Mouse (Mus musculus) neural tube, embryonic 12.5 days (tissue): ENCODE measurements at regions not wholly inside any gene's neighbourhood (a gene's known extent, or its start where the extent isn't known, plus 50 kb on each side); places are given as distances from the start of the nearest gene placed in this dataset.
"Not testable (repeated sequence)": the region's sequence is repeated elsewhere in the genome, so short reads cannot be mapped to it uniquely, and the experiment has no call there.

Experiments
- ATAC-seq: fragments of 200-750 bp; cut with Nextera tagmentation; 2 replicates; pipeline ENCODE4 v1.8.0; 2017; ENCODE audit warnings: low read depth, mild to moderate bottlenecking, moderate TSS enrichment, moderate library complexity; ENCODE audit not compliant: low FRiP score
- H3K27ac ChIP-seq: fragments of 300-500 bp; sonication (generic); 2 replicates; pipeline ENCODE4 v1.5.1; 2016
- H3K27me3 ChIP-seq: fragments of 300-500 bp; sonication (generic); replicated peaks from 2 replicates; pipeline ENCODE4 v1.6.1; 2016; ENCODE audit warnings: mild to moderate bottlenecking
- H3K36me3 ChIP-seq: fragments of 300-500 bp; sonication (generic); 2 replicates; pipeline ENCODE4 v1.6.1; 2016; ENCODE audit warnings: mild to moderate bottlenecking
- H3K4me1 ChIP-seq: fragments of 300-500 bp; sonication (generic); 2 replicates; pipeline ENCODE4 v1.6.1; 2016
- H3K4me2 ChIP-seq: fragments of 300-500 bp; sonication (generic); replicated peaks from 2 replicates; pipeline ENCODE4 v1.6.1; 2016; ENCODE audit warnings: mild to moderate bottlenecking
- H3K4me3 ChIP-seq: fragments of 300-500 bp; sonication (generic); 2 replicates; pipeline ENCODE4 v1.5.1; 2016
- H3K9ac ChIP-seq: fragments of 300-500 bp; sonication (generic); 2 replicates; pipeline ENCODE4 v1.6.1; 2016; ENCODE audit warnings: mild to moderate bottlenecking
- H3K9me3 ChIP-seq: fragments of 300-500 bp; sonication (generic); 2 replicates; pipeline ENCODE4 v1.6.1; 2016; ENCODE audit warnings: mild to moderate bottlenecking
- WGBS: fragments of 180-500 bp; shearing (Covaris S2); methylation state at CpG from one replicate; pipeline ENCODE4 v1.1.7; 2016; 5-methylcytosine and 5-hydroxymethylcytosine counted together

DNA sequence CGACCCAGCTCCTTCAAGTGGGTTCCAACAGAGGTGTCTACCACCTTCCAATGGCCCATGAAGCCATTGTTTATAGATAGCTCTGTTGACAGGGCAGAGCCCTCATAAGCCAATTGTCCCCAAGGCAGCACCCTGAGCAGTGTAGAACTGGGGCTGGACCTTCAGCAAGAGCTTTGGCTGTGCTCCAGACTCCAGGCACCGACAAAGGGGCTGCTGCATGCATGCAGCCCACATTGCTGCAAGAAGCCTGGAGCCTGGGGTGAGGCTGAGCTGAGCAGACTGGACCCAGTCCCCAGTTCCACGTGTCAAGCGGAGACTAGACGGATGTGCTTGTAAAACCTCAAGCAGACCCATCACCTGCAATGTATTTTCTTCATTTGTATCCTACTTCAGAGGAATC is 91.9 kb upstream of the Lemd2 start:
- Histone ChIP-seq H3K4me2 (no peak overlapping the region), H3K4me3 (no peak overlapping the region), H3K9me3 (peaks cover 15% of the 10 kb centered on the region), H3K27ac (no peak overlapping the region), H3K9ac (no peak overlapping the region), H3K27me3 (no peaks in the 10 kb centered on the region), H3K4me1 (peaks cover 8% of the 10 kb centered on the region), H3K36me3 (no peaks in the 10 kb centered on the region)
- WGBS, result 89% methylated on average over 5 of the region's 5 CpGs
- ATAC-seq, result no peak

DNA sequence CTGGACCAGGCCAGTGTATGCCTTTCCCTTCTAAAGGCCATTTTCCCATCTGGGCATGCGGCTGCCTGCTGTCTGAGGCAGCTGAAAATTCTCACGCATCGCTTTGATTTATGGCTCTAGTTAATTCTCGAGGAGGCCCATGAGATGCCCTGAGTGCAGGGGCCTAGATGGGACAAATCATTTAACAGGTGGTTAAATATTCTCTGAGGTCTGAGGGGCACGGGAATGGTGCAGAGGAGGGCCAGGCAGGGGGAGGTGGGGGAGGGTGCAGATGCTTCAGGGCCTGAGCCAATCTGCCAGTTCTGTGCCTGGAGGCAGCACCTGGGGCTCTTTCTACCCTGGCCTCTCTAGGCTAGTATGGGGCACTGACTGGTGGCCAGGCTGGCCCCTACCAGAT is 89.9 kb upstream of the Lemd2 start:
- H3K9me3 ChIP-seq, result peaks cover 25% of the 10 kb centered on the region
- no peak overlapping the region for H3K4me3 ChIP-seq
- H3K36me3 ChIP-seq, result no peaks in the 10 kb centered on the region
- H3K4me1 ChIP-seq, result peaks cover 8% of the 10 kb centered on the region
- no peak for ATAC-seq
- no peak overlapping the region for H3K27ac ChIP-seq
- WGBS, result 24% methylated on average over 5 of the region's 5 CpGs
- no peaks in the 10 kb centered on the region for H3K27me3 ChIP-seq
- no peak overlapping the region for H3K9ac ChIP-seq
- H3K4me2 ChIP-seq, result no peak overlapping the region

DNA sequence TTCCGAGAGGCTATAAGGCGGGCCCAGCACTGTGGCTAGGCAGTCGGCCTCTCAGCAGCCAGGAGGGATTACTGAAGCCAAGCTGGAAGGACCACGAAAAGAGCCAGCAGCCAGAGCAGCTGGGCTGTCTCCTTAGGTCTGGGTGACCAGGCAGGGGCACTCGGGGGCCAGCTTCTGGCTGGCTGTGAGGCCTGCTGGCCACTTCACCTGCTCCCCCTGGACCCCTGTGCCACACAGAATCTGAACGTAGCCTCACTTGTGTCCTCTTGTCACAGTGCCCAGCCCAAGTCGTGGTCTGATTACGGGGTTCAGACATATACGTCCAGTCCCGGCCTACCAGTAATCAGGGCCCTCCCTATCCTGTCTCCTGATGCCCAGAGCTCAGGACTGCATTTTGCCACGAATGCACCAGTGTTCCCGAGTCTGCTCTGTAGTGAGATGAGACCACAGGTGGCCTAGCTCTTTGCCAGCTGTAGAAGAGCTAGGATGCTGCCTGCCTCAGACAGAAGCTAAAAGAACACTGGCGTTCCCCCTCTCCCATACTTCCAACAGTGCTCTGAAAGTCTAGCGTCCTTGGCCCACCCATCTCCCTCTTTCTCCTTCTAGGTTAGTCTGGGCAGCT is 89.4 kb upstream of the Lemd2 start:
- ATAC-seq, result no peak
- H3K36me3 ChIP-seq, result no peaks in the 10 kb centered on the region
- WGBS, result 77% methylated on average over 14 of the region's 14 CpGs
- H3K4me1 ChIP-seq, result peaks cover 8% of the 10 kb centered on the region
- H3K9me3 ChIP-seq, result peaks cover 25% of the 10 kb centered on the region
- no peak overlapping the region for H3K4me2 ChIP-seq
- no peak overlapping the region for H3K4me3 ChIP-seq
- H3K27me3 ChIP-seq, result no peaks in the 10 kb centered on the region
- no peak overlapping the region for H3K27ac ChIP-seq
- no peak overlapping the region for H3K9ac ChIP-seq

DNA sequence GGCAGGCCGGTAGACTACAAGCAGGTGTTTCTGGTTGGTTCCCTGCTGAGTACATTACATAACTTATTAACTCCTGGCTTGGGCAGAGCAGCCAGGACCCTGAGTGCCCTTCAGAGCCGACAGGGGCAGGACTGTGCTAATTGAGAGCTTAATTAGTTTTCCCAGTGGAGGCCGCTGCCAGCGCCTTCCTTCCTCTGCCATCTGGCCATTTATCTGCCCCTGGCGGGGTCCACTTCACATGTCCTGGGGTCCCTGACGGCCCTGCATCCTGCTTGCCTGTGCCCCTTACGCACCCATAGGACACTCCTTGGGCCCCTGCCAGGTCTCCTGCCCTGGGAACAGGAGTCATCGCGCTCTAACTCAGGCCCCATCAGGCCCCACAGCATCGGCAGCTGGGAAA is 87.4 kb upstream of the Lemd2 start:
- no peak overlapping the region for H3K9ac ChIP-seq
- 82% methylated on average over 10 of the region's 10 CpGs for WGBS
- H3K4me2 ChIP-seq, result no peak overlapping the region
- no peak for ATAC-seq
- H3K4me3 ChIP-seq, result no peak overlapping the region
- no peaks in the 10 kb centered on the region for H3K36me3 ChIP-seq
- no peak overlapping the region for H3K27ac ChIP-seq
- H3K27me3 ChIP-seq, result no peaks in the 10 kb centered on the region
- peaks cover 21% of the 10 kb centered on the region for H3K9me3 ChIP-seq
- H3K4me1 ChIP-seq, result peaks cover 8% of the 10 kb centered on the region

DNA sequence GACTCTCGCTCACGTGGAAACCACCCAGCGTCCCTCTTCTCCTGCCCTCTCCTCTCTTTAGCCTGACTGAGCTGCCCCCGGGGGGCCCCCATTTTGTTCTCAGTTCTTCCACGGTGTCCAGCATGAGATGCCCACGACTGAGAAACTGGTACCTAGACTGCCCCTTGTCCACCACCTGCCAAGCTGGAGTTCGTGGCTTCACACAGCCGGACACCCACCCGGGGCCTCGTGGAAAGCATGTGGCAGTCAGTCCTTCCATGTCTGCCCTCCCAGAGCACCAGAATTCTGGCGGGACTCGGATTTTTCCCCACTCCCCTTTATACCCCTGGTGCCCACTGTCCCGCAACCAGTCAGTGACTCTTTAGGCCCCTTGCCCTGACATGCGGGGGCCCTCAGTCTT is 86.9 kb upstream of the Lemd2 start:
- peaks cover 8% of the 10 kb centered on the region for H3K4me1 ChIP-seq
- H3K27me3 ChIP-seq, result no peaks in the 10 kb centered on the region
- H3K36me3 ChIP-seq, result no peaks in the 10 kb centered on the region
- WGBS, result 92% methylated on average over 14 of the region's 14 CpGs
- no peak overlapping the region for H3K4me2 ChIP-seq
- no peak overlapping the region for H3K9ac ChIP-seq
- H3K27ac ChIP-seq, result no peak overlapping the region
- ATAC-seq, result no peak
- H3K9me3 ChIP-seq, result peaks cover 16% of the 10 kb centered on the region
- no peak overlapping the region for H3K4me3 ChIP-seq

DNA sequence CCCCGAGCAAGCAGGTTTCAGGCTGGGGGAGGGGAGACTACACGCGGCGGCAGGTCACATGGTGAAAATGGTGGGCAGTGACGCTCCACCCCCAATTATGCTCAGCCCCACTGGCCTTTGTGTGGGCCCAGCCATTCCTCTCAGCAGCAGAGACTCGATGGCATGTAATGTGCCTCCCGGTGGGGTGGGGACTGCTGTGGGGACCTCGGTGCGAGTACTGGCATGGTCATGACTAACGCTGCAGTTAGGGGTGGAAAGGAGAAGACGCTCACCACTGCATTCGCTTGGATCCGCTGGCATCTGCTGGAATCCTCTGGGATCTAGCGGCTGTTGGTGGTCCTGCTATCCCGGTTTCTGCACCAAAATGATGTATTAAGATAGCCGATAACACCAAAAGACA is 86.0 kb upstream of the Lemd2 start:
- Histone ChIP-seq H3K9ac (no peak overlapping the region), H3K4me3 (no peak overlapping the region), H3K9me3 (peaks cover 14% of the 10 kb centered on the region), H3K4me1 (peaks cover 8% of the 10 kb centered on the region), H3K36me3 (no peaks in the 10 kb centered on the region), H3K4me2 (no peak overlapping the region), H3K27ac (no peak overlapping the region), H3K27me3 (no peaks in the 10 kb centered on the region)
- 96% methylated on average over 16 of the region's 16 CpGs for WGBS
- ATAC-seq, result no peak

DNA sequence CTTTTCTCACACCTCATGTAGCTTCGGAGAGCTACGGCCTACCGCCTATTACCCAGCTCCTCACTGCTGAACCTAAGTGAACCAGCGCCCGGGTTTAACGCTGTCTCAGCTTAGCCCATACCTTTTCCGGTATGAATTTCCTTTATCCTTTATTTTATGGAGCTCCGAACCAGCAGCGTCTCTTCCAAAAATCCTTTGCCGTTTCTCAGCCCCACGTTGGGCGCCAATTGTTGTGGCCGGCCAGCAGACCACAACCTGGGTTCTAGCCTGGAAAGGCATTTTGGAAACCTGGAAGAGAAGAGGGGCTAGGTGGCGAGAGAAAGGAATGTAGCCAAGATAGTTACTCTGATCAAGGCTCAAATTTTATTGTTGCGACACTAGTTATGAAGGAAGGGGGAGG is 85.5 kb upstream of the Lemd2 start:
- H3K36me3 ChIP-seq, ATAC-seq, H3K27me3 ChIP-seq, H3K4me3 ChIP-seq, H3K9ac ChIP-seq, H3K4me1 ChIP-seq, H3K4me2 ChIP-seq, H3K27ac ChIP-seq: not testable (repeated sequence)
- H3K9me3 ChIP-seq, result peaks cover 14% of the 10 kb centered on the region
- 95% methylated on average over 14 of the region's 15 CpGs for WGBS

DNA sequence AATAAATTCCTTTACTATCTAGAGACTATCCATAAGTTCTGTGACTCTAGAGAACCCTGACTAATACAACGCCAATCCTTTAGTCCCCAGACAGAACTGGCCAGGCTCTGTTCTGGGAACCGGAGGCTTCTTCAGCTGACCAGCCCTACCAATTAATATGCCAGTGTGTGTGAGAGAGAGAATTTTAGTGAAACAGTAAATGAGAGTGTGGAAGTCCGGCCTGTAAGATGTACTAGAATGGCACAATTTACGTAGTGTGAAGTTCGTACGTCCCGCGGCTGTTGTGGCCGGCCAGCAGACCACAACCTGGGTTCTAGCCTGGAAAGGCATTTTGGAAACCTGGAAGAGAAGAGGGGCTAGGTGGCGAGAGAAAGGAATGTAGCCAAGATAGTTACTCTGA is 83.7 kb upstream of the Lemd2 start:
- not testable (repeated sequence) for H3K4me3 ChIP-seq, H3K27ac ChIP-seq, H3K4me2 ChIP-seq, ATAC-seq, H3K27me3 ChIP-seq, H3K4me1 ChIP-seq, H3K36me3 ChIP-seq, H3K9ac ChIP-seq
- WGBS, result 98% methylated on average over 10 of the region's 10 CpGs
- peaks cover 14% of the 10 kb centered on the region for H3K9me3 ChIP-seq

DNA sequence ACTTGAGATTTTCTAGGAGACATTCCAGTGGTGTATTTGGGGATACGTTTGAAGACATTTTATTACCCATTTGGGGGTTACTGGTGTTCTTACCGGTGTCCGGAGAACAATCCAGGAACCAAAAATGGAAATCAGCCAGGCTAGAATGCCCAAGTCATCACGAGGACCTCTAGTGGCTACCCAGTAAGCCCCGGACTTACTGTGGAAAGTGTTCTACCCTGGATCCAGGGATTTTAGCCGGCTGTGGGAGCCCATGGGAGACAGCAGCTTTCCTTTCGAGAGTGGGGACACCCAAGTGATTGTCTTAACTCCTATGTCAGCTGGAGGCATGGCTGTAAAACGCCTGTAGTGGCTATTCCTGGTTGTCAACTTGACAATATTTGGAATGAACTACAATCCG is 77.0 kb upstream of the Lemd2 start:
- 80% methylated on average over 9 of the region's 9 CpGs for WGBS
- Histone ChIP-seq H3K27me3 (no peaks in the 10 kb centered on the region), H3K9ac (no peak overlapping the region), H3K4me2 (no peak overlapping the region), H3K36me3 (no peaks in the 10 kb centered on the region), H3K27ac (no peak overlapping the region), H3K4me1 (no peaks in the 10 kb centered on the region), H3K9me3 (peaks cover 16% of the 10 kb centered on the region; the same call in 1 of the 2 replicates), H3K4me3 (no peak overlapping the region)
- ATAC-seq, result no peak

DNA sequence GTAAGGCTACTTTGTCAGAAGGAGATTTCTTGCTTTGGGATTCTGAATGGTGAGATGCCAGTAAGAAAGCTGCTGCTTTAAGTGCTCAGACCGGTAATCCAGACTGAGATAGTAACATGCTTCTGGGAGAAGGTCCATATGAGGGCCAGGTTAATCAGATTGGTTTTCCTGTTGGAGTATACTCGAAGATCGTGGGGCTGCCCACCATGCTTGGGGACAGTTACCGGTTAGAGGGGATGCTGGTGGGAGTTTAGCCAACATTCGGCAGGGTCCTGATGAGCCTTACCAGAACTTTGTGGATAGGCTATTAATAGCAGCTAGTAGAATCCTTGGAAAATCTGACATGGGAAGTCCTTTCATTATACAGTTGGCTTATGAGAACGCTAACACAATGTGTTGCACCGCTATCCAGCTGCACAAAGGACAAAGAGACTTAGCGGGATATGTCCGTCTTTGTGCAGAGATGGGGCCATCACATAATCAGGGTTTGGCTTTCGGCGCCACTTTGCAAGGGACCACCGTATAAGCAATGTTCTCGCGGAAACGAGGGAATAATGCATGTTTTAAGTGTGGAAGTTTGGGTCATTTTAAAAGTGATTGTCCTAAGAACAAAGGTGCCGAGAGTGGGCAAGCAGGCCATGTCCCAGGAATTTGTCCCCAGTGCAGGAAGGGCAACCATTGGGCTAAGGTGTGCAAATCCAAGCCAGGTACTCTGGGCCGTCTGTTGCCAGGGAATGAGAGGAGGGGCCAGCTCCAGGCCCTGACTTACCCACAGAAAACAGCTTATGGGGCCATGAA is 75.4 kb upstream of the Lemd2 start:
- 93% methylated on average over 17 of the region's 17 CpGs for WGBS

DNA sequence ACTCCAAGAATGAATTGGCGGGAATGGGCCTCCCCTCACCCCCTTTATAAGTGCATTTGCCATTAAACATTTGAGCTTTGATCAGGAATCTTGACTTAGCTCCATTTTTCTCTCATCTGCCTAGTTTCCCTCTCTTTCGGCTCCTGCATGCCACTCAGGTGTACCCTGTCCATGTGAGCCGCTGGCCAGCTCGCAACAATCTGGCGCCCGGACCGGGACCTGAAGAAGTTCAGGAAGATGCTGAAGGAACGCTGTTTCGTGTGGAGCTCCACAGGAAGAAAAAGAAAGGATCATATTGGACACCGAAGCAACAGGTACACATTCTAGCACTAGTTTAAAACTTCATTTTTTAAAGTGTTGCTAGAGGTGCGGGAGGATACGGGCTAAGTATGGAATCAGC is 73.5 kb upstream of the Lemd2 start:
- not testable (repeated sequence) for H3K9ac ChIP-seq, H3K4me3 ChIP-seq, H3K27ac ChIP-seq, H3K4me2 ChIP-seq, H3K4me1 ChIP-seq, ATAC-seq, H3K27me3 ChIP-seq, H3K36me3 ChIP-seq
- H3K9me3 ChIP-seq, result peaks cover 16% of the 10 kb centered on the region; the same call in 1 of the 2 replicates
- WGBS, result 95% methylated on average over 12 of the region's 12 CpGs

More for the DNA sequence above, 75.4 kb upstream of the Lemd2 start:
- H3K27me3 ChIP-seq, H3K4me2 ChIP-seq, H3K9ac ChIP-seq, H3K4me1 ChIP-seq, H3K27ac ChIP-seq, H3K36me3 ChIP-seq, H3K4me3 ChIP-seq, ATAC-seq: not testable (repeated sequence)
- H3K9me3 ChIP-seq, result peaks cover 16% of the 10 kb centered on the region; the same call in 1 of the 2 replicates

DNA sequence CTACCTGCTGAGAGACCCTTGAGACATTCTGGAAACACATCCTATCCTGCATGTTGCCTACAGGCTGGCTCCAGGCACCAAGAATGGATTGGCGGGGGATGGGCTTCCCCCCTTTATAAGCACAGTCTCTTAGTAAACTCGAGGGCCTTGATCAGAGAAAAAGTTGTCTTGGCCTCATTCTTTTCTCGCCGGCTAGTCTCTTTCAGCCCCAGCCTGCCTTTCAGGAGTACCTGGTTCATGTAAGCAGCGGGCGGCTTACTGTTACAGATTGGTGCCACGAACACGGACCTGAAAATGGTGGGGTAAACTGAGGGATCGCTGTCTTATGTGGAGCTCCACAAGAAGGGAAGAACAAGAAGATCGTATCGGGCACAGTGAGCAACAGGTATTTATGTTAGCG is 67.5 kb upstream of the Lemd2 start:
- not testable (repeated sequence) for ATAC-seq, H3K4me1 ChIP-seq, H3K4me2 ChIP-seq, H3K27me3 ChIP-seq, H3K27ac ChIP-seq, H3K9ac ChIP-seq, H3K36me3 ChIP-seq, H3K9me3 ChIP-seq, H3K4me3 ChIP-seq
- WGBS, result 91% methylated on average over 12 of the region's 12 CpGs

DNA sequence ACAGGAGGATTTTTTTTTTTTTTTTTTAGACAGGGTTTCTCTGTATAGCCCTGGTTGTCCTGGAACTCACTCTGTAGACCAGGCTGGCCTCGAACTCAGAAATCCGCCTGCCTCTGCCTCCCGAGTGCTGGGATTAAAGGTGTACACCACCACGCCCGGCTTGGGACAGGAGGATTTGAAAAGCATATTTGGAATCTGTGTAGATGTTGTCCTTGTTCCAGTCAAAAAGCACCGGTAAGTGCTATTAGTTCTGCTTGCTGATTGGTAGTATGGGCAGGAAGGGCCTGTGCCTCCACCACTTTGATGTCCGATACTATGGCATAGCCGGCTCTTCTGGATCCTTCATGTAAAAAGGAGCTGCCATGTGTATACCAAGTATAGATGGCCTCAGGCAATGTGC is 66.5 kb upstream of the Lemd2 start:
- H3K27me3 ChIP-seq, H3K9ac ChIP-seq, H3K4me2 ChIP-seq, H3K9me3 ChIP-seq, H3K4me1 ChIP-seq, H3K27ac ChIP-seq, H3K36me3 ChIP-seq, ATAC-seq, H3K4me3 ChIP-seq: not testable (repeated sequence)
- 95% methylated on average over 8 of the region's 8 CpGs for WGBS
